Mouse (Mus musculus) kidney, adult 9 months (tissue): ENCODE results near the gene Asl.
A peak's percentile ranks its signal among the peaks of the same experiment; 100 is the strongest.

ENCODE experiments used
- DNase-seq: peaks from one replicate; pipeline ENCODE4 v3.0.0; 2022

Gene Asl

DNA sequence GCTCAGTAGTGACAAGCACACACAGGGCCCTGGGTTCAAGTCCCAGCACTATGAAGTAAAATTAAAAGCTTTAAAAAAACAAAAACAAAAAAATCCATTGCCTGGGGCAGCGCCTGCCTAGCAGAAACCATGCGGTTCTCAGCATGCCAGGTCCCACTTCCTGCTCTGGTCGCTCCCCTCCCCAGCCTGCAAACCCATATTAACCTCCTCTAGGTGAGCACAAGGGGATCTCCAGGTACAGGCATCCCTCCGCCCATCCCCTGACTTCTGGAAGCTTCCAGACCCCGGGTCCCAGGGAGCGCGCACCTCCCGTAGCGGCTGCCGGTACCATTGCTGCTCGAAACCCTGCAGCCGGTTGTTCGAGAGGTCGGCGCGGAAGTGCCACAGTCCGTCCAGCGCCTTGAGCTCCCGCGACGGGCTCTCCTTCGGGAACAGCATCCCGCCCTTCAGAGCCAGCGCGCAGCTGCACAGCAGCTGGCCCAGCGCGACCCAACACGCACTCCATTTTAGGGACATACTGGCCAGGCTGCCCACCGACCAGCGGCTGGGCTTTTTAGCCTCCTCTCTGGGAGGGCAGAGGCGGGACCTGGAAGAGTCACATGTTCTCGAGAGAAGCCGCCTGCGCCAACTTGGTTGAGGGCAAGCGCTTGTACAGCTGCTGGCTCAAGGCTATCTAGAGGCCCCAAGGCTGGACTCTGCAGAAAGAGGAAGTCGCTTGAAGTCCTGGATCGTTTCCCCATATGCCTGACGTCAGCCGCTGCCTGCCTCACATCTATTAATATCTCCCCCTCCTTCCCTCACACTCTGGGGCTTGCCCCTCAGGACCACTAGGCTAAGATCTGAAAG lies 26.5 kb downstream of the Asl start, which contains the start of gene Gusb:
Gene Gusb, minus strand, starts transcription at position 749 of the 846 bp plus-strand sequence.
- peak; percentile 84 for DNase-seq

DNA sequence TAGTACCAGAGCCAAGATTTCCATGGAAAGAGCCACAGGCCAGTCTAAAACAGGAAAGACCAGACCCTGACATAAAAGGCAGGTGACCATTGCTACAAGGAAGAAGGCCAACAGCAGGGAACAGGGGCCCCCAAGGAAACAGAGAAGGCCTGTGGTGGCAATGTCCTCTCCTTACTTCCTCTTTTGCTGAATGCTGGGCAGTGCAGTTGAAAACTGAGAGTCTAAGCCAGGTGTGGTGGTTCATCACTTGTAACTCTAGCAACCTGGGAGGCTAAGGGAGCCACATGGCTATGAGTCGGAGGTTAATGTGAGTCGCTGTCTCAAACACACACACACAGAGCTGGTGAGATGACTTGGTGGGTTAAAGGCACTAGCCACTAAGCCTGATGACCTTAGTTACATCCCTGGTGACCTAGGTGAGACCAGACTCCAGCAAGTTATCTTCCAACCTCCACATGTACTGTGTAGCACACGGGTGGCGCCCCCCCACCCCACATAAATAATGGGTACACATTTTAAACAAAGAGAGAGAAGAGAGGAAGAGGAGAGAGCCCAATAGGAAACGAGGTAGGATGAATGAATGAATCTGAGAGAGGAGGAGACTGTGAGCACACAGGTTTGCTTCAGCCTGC lies 27.6 kb downstream of the Asl start:
- DNase-seq, result no peak

DNA sequence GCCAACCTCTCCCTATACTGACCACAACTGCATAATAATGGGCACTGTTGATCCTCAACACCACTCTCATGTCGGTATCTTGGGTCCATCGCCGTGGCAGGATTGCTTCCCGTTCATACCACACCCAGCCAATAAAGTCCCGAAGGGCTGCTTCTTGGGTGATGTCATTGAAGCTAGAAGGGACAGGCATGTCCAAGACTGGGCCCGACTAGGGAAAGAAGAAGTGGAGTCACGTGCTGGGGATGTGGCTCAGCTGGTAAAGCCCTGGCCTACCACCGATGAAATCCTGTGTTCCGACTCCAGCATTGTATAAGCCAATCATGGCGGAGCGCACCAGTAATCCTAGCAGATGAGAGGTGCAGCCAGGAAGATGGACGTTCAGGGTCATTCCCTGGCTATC lies 28.3 kb downstream of the Asl start:
- DNase-seq, result no peak

DNA sequence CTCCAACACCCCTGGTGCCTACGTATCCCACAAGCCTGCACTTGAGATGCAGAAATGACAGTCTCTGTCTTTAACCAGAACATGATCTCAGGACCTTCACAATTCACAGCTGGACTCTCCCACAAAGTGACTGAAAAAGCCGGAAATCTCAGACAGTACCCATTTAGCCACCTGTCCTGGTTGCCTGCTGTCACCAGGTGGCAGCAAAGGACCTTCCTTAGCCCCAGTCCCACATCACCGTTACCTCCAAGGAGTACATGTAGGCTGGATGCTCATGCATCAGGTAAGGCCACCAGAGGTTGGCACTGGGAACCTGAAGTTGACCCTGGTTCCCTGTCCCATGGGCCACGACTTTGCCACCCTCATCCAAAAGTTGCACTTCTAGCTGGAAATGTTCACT lies 29.9 kb downstream of the Asl start:
- DNase-seq, result peak; percentile 71

DNA sequence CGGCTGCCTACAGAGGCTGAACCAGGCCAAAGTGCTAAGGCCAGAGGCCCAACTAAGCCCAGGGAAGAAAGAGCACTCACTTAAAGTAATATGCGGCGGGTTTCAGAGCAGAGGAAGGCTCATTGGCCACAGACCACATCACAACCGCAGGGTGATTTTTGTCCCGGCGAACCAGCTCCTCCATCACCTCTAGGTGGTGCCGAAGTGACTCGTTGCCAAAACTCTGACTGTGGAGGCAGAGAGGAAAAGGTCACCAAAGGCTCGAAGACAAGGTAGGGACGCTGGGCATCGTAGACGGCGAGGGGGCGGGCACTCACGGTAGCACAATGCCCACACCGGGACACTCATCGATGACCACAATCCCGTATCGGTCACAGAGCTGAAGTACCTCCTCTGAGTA lies 31.3 kb downstream of the Asl start:
- no peak for DNase-seq

DNA sequence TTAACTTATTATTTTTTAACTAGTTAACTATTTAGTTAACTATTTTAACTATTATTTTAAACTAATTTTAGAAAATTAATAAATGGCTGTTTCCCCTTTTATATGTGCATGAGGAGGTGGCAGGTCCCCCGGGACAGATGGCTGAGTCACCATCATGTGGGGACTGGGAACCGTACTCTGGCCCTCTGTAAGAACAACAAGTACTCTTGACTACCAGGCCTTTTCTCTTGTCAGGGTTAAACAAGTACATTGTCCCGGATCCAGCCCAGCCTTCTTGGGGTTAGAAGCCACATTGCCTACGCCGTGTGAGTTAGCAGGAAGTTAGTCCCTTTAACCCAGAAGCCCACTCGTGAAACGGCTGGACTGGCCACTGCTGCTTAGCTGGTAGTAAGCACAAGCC lies 34.1 kb downstream of the Asl start:
- peak; percentile 32 for DNase-seq

DNA sequence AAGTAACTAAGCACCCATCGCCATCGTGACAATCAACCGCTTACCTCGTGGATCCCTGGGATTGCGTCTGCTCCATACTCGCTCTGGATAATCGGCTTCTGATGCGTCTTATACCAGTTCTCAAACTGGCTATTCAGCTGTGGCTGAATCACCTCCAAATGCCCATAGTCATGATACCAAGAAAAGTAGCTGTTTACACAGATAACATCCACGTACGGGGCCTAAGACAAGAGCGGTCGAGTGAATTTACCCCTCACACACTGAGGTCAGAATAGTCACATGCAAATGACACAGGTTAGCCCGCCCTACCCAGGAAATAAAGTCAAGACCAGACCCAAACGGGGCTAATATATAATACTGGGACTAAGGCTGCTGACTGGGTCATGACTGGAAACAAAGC lies 35.7 kb downstream of the Asl start:
- DNase-seq, result no peak

DNA sequence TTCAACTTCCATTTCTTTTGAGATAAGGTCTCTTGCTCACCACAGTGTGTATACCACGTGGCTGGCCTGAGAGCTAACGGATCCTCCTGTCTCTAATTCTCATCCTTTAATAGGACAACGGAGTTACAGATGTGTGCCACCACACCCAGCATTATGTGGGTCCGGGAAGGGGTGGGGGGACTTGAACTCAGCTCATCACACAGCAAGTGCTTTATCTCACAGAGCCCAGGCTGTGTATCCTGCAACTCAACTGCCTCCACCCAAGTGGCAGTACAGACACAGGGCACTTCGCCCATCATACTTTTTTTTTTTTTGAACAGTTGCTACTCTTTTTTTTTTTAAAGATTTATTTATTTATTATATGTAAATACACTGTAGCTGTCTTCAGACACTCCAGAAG lies 37.1 kb downstream of the Asl start:
- no peak for DNase-seq

DNA sequence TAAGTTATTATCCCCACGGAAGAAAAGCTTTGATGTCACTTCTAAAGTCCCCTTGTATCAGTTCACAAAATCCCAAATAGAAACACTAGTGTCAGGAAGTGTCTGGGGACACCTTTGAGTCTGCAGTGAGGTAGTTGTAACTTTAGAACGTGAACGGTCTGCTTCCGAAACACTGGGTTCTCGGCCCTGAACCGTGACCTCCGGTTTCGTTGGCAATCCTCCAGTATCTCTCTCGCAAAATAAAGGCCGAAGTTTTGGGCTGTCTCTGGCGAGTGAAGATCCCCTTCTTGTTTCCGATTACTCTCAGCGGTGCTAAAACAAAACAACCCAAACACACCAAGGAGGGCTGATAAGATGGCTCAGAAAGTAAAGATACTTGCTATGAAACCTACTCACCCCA lies 39.7 kb downstream of the Asl start:
- peak; percentile 45 for DNase-seq

DNA sequence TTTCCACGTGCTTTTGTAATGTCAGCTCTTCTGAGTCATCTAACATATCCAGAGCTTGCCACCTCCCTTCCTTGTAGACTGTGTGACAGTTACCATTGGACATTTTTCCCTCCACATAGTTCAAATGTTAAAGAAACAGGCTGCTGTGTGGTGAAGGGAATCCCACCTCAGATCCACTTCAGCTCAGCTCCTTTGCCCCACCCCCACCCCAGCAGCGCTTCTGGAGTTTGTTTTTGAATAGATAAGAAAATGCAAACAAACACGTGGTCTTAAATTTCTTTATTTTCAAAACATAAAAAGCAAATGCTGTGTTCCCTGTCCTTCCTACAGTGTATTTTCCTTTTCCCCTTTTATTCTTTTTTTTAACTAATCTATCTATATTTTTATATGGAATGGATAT lies 48.8 kb downstream of the Asl start:
- no peak for DNase-seq

DNA sequence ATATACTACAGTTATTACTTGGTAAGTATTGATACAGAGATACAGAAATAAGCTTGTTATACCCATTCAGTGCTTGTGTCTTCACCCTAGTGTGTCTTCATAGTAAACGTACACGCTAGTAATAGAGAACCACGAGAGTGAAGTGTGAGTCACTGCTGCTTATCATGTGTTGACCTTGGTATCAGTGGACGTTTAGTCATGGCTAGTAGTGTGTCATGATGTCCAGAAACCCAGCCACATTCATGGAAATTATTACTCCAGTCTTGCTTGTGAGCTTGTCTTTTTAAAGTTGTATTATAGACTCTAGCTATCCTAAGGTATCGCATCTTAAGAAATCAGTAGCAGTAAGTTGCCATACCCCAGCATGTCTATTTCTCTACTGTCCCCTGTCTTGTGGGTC lies 50.4 kb downstream of the Asl start:
- no peak for DNase-seq

DNA sequence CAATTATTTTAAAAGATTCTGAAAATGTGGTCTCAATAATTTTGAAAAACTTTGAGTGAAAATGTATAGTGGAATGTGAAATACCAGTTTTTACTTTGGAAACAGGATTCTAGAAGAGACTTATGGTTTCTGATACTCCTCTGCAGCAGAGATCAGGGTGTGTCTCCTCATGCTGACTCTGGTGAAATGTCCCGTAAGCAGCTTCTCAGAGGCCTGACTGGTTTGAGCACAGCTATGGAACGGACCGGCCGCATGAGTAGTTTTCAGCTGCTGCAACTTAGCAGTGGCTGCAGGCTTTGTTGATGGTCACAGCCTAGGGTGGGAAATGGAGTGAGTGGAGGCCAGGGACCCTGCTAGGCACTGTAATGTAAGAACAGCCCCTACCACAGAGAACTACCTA lies 51.3 kb downstream of the Asl start:
- DNase-seq, result no peak

DNA sequence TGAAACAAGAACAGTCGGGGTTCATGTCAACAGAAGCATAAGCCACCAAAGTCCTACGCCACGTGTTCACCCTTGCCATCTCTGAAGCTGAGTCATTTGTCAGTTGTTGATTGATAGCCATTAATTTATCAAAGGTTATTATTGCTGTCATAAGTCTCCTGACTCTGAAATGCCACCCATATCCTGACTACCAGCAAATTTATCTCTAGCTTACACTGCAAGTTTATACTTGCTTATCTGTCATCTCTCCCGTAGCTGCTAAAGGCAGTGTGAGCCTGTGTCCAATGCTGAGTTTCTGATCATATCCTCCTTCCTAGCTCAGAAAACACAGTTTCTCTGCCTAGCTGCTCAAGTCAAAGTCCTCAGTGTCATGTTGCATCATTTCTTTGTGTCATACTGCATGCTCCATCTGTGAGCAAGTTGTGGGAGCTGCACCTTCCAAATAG lies 54.2 kb downstream of the Asl start:
- DNase-seq, result no peak

DNA sequence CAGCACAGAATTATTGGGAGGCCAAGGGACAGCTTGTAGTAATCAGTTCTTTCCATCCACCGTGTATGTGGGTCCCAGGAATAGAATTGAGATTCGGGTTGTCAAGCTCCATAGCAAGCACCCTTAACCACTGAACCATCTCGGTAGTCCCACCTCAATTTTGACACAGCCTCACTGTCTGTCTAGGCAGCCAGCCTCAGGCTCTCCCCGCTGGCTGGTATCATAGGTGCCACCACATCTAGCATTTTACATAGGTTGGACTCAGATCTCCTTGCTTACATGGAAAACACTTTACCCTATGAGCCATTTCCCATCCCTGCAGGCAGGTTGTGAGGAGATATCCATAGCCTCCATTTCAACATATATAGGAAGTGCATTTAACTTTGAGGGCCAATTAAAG lies 54.7 kb downstream of the Asl start:
- DNase-seq, result no peak

DNA sequence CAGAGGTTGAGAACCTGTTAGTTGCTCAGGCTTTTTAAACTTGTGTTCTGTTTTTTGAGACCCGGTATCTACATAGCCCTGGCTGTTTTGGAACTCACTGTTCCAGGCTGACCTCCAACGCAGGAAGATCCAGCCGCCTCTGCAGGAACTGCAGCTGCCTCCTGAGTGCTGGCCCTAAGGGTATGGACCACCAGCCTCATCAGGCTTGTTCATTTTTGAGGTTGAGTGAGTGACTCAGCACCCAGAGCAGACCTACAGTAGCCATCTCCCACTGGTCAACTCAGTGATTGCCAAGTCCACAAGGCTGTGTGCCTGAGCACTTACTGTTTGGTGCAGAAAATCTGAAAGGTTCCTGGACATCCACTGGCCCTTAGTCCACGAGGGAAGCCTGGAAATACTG lies 57.6 kb downstream of the Asl start:
- no peak for DNase-seq

DNA sequence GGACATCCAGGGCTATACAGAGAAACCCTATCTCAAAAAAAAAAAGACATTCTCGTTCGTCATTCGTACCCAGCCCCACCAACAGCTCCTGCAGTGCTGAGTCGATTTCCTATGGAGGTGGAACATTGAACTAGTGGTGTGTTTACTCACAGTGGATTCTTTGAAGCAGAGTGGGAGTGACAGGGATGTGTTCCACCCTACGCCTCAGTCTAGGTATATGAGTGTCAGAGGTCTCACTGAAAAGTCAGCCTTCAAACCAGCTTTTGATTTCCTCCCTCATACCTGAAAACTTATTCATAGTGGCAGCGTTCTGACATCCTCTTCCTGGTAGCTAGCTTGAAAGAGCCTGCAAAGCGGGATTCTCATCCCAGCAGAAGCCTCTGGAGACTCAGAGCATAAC lies 60.6 kb downstream of the Asl start:
- no peak for DNase-seq

DNA sequence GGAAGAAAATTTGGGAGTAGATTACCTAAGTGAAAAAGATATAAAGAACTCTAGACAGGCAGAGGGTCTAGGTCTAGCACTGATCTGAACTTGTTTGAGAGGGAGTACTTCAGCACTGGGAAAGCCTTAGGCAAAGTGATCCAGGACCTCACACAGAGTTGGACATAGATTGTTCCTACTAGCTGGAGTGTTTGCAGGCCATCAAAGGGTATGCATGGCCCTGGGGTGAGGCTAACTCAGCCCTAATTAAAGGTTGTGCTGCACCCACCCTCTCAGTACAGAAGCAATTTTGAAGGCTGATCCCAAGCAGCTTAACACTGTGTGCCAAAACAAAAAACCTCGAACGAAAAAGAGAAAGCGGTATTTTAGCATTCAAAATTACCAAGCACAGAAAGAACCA lies 62.6 kb downstream of the Asl start:
- no peak for DNase-seq

DNA sequence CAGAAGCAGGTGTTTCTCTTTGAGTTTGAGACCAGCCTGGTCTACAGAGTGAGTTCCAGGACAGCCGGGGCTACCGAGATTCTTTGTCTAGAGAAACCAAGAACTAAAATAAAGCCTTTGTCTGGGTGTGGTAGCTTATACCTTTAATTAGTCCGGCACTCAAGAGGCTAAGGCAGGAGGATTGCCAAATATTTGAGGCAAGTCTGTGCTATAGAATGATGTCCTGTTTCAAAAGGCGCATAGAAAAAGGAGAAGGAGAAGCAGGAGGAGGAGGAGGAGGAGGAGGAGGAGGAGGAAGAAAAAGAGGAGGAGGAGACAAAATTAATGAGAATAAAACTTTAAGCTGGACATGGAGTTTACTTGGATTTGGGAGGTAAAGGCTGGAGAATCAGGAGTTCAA lies 65.8 kb downstream of the Asl start:
- DNase-seq, result no peak
